Mouse (Mus musculus): ENCODE data around the gene Mier3.
A peak's percentile ranks its signal among the peaks of the same experiment; 100 is the strongest.
"Not testable (repeated sequence)": the region's sequence is repeated elsewhere in the genome, so short reads cannot be mapped to it uniquely, and the experiment has no call there.

Gene Mier3

DNA sequence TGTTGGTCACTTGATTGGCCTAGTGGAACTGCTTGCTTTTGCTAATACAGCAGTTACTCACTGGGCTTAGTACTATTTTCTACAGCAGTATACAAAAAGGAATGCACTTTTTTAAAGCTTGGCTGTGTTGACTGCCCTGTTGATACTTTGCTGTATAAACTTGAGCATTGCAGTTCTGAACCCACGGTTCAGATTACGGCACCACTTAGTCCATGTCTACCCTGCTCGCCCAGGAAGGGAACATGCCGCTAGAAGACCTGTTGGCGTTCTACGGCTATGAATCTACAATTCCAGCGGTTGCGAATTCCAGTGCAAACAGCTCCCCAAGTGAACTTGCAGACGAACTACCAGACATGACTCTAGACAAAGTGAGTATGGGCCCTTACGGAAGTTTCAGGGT is 22.6 kb downstream of the Mier3 start:
- peak; percentile 30 for DNase-seq (ENCODE audit: low read depth, low spot score)

DNA sequence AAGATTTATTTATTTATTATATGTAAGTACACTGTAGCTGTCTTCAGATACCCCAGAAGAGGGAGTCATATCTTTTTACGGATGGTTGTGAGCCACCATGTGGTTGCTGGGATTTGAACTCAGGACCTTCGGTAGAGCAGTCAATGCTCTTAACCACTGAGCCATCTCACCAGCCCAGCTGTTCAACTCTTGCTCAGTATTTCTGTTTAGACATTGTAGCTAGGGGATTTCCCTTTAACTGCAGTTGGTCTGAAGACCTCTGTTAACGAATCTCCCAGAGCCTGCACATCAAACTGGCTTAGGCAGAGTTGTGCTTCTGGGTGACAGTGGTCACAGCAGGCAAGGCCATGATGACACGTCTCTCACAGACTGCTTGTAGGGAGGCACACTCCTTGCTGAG is 23.2 kb downstream of the Mier3 start:
- DNase-seq (ENCODE audit: low read depth, low spot score) = not testable (repeated sequence)

DNA sequence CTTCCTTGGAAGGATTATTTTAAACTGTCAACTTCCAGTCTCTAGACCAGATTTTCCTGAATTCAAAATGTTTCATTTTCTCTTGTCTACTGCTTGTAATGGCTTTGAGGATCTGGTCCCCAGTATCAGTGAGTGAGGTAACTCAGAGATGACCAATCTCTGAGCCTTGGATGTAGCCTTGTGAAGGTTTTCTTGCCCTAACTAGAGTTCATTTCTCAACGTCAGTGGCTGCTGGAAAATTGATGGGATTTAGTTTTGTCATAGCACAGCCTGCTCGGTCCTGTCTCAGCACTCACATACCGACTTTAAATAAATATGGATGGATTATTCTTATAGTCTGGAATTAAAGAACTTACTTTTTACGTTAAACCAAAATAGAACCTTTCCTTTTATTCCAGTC is 29.8 kb downstream of the Mier3 start:
- no peak for DNase-seq (ENCODE audit: low read depth, low spot score)

DNA sequence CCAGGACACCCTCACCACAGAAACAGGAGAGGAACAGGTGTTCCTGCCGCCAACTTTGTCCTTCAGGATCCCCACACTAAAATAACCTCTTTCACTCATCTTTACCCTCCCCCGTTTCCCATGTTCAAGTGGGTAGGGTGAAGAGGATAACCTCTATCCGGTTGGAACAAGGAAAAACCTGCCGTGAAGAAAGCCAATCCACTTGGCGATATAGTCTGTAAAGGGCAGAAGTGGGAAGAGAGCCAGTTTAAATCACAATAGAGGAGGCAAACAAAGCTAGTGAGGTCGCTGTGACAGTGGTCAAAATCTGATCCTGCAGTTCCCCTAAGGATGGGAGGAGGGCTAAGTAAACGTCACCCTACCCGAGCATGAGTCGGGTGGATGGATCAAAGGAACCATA is 38.9 kb downstream of the Mier3 start:
- DNase-seq (ENCODE audit: low read depth, low spot score) = peak; percentile 72

DNA sequence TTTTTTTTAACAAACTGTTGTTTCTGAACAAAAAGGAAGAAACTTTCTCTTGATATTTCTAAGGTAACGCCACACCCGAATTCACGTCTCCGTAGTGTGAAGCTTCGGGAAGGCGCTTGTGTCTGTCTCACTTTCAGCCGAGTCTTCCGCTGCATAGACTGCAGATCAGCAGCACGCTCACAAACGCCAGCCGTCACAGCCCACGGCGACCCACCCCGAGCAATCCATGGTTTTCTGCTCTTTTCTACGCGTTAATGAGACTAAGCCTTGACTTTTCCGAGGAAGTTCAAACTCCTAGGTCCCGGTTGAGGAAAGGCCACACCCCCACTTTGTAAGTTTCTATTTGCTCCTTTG is 44.0 kb downstream of the Mier3 start:
- no peak for DNase-seq (ENCODE audit: low read depth, low spot score)

DNA sequence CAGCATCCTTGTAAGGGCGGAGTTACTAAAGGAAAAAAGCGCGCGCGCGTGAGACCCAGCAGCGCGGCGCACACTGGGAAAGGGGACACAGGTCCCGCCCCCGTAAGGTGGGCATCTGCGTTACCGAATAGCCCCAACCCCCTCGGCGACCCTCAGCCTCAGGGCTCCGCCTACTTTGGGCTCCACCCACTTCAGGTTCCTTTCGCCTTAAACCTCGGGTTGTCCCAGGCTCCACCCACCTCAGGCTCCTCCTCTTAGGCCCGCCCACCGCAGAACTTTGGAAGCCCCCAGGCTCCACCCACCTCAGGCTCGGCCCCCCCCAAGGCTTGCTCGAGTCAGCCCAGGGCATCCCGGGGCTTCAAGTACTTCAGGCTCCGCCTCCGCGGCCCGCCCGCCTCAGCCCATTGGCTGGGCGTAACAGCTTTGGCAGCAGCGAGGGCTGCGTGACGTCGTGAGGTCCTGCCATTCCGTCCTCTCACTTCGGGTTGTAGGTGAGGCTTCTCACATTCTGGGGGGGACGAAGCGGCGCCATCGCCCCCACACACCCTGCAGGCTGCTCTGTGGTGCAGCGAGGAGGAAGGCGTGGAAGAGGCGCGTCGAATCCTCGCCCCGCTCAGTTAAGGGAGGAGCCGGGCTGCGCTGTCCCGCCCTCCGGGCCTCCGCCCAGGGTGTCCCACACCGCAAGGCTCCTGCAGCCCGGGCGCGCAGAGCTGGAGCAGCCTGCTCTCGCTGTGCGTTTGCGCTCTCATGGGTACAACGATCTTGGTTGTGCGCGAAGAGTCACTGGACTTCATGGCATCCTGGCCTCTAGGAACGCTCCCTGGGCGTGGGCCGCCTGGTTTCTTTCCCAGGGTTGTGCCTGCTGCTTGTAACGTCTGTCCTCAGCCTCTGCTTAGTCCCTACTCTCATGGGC is 44.6 kb downstream of the Mier3 start:
- peak; percentile 99 for DNase-seq (ENCODE audit: low read depth, low spot score)

DNA sequence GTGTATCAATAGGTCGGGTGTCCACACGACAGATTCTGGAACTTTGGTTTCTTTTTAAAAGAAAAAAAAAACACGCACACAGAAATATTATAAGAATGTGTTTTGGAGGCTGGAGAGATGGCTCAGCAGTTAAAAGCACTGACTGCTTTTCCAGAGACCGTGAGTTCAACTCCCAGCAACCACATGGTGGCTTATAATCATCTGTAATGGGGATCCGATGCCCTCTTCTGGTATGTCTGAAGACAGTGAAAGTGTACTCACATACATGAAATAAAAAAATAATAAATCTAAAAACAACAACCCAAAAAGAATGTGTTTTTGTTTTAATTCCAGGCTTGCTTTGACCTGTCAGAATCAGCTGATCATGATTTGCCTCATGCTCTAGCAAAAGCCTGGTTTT is 46.1 kb downstream of the Mier3 start:
- no peak for DNase-seq (ENCODE audit: low read depth, low spot score)

DNA sequence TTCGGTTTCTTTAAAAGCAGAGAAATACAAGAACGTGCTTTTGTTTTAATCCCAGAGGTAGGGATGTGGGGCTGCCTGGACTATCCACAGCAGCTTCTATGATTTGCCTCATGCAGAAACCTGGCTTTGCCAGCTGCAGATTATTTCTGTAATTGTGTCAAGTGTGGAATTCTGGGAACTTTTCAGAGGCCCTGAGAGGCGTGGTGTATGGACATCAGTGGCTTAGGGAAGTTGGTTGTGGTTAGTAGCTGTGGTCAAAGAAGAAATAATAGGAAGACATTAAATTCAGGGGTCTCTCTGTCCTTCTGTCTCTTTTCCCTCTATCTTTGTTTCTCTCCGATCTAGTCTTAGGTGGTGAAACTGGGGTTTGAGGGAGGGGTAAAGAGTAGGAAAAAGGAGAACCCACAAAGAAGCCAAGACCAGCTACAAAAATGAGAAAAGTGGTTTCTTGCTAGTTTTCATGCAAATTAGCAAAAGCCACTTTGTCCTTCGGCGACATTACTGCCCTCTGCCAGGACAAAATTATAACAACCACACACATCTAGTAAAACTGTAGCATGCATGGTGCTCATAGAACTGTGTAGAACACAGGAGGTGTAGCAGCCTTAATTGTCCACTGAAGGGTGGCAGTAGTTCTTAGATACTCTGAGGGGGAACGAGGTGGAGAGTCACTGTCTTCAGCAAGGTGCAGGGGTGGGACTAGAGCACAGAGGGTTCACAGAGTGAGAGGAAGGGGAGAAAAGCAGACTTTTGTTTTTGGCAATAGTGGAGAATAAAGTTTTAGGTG is 60.6 kb downstream of the Mier3 start:
- no peak for DNase-seq (ENCODE audit: low read depth, low spot score)

DNA sequence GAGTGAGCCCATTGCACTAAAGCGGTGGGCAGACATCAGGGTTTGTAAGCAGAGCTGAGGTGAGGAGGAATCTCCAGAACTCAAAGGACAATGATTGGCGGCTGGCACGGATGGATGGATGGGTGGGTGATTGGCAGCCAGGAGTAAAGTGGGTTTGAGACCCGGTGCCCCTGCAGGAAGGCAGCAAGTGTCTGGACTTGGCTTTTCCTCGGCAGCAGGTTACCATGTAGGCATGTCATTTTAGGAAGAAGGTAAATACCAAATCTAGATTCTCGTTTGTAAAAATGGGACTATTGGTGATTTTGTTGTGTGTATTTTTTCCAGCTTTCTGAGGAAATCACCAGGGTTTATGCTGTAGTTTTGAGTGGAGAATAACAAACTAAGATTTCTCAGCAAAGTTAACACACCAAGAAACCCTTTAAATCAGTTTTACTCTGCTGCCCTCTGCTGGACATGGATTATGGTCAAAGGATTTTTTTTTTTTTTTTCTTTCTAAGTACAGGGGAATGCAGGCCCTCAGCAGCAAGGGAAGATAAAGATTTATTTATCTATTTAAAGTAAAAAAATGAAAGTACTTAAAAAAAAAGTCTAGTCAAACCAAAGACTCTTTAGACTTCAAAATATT is 61.3 kb downstream of the Mier3 start:
- peak; percentile 66 for DNase-seq (ENCODE audit: low read depth, low spot score)

DNA sequence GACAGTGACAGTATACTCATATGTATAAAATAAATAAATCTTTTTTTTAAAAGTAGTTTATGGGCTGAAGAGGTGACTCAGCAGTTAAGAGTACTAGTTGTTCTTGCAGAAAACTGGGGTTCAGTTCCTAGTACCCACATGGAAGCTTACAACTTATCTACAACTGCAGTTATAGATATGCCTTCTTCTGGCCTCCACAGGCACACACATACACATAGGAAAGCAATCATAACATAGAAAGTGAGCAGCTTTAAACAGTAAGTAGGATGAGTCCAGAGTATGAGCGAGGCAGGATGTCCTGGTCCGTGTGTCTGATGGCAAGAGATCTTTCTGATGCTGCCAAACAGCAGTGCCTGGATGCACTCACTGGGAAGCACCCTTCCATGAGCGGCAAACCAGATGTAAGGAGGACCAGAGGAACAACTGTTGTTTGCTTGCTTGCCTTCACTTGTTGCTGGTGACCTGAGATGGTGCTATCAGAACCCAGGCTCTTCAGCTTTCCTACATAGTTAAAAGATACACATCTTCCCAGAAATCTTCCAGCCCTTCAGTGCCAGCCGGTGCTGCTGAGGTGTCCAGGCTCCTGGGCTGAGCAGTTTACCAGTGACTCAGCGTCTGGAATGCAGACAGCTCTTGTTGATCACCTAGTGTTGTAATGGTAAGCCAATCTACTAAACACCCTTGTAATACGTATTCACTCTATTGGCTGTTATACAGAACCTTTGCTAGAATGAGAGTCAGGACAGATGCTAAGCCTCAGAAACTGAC is 63.6 kb downstream of the Mier3 start:
- DNase-seq (ENCODE audit: low read depth, low spot score) = no peak

DNA sequence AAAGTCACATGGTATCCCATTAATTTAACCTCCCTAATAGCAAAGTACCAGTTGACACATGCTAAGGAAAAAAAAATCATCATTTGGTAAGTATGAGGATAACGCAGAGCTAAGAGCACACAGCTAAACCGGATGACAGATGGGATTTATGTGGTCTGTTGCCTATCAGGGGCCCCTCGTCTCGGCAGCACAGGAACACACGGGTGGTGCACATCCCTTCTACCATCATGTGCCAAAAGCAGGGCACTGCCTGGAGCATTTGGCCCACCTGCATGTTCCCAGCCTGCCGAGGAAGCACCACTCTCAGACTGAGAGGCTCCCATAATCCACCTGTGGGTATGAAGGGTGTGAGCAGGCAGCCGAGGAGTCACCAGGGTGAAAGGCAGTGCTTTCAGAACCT is 64.4 kb downstream of the Mier3 start:
- DNase-seq (ENCODE audit: low read depth, low spot score) = no peak

DNA sequence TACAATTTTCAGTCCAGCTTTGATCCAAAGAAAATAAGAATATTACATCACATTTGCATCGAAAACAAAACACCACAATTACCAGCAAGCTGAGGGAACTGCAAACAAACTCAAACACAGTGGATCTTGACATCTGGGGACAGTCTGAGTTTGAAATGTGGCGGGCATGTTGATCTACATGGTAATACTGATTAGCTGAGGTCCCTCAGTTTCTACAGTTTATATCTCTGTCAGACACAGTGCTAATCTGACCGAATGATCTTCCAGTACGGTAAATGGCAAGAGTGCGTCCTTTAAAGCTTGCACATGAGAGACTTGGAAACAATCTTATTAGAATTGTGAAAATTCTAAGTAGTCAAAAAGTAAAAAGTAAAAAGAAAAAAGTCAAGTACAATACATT is 66.1 kb downstream of the Mier3 start:
- no peak for DNase-seq (ENCODE audit: low read depth, low spot score)

DNA sequence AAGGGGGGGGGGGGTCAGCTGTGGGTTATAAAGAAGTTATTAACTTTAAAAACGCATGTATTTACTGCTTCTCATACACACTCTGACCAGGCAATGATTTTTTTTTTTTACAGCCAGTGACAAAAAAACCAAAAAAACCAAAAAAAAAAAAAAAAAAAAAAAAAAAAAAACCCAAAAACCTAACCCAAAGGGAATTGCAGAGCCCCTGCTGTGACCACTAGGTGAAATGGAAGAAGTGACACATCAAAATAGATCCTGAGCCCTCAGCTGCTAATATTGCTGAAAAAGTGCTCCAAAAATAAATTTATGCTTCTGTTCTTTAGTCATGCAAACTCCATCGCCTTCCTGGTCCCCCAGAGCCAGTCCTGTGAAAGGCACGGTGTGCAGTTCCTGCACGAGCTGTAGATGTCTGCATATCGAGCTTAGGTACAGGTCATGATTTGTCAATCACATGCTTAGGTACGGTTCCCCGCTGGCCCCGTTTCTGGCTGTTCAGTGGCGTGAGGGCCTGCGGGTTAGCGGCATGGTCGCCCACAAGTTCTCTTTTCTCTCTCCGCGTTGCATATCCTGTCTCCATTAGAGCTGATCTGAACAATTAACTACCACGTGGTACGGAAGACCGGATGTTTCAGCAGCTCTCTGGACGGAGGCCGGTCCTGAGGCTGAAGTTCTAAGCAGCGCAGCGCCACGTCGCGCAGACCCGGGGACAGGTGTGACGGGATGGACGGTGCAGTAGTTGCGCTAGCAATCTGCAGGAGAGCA is 67.7 kb downstream of the Mier3 start:
- DNase-seq (ENCODE audit: low read depth, low spot score) = peak; percentile 79

DNA sequence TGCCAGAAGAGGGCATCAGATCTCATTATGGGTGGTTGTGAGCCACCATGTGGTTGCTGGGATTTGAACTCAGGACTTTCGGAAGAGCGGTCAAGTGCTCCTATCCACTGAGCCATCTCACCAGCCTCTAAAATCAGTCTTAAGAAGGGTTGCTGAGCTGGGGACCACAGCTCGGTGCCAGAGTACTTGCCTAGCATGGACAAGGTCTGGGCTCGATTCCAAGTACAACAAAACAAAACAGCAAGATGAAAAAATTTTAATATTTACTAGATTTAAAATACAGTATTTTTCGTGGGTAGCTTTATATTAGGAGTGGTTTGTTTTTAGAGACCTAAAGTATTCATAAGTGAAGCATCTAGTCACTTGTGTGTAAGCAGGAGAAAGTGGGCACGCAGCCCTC is 72.5 kb downstream of the Mier3 start:
- DNase-seq (ENCODE audit: low read depth, low spot score) = no peak

DNA sequence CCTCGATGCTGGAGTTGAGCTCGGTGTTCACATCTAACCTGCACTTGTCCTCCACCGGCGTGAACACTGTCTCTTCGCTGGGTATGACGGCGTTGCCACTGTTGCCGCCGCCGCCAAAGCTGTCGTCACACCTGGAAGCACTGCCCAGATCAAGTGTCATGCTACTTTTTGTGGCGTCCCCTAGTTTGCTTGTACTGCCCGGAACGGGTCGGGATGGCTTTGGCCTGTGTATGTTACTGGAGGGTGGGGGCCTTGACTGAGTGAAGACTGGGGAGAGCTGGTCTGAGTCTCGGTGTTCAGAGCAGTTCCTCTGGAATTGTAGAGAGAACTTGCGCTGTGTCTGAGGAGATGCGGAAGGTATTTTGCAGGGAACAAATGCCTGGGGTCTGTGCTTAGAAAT is 74.6 kb downstream of the Mier3 start:
- DNase-seq (ENCODE audit: low read depth, low spot score) = no peak

DNA sequence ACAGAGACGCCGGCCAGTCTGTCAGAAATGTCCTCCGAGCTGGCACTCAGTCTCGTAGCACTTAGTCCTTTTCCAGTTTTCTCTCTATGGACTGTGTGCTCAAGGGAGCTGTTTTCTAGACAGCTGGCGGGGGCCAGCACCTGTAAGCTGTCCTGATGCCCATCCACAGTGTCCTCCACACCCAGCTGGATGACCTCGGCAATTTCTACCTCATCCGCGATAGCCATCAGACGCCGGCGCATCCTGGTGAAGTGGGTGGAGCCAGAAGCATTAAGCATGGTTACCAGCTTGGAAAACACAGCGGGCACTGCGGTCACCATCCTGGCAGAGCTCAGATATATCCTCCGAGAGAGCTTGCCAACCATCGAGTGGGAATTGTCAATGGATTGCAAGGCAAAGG is 75.2 kb downstream of the Mier3 start:
- no peak for DNase-seq (ENCODE audit: low read depth, low spot score)

DNA sequence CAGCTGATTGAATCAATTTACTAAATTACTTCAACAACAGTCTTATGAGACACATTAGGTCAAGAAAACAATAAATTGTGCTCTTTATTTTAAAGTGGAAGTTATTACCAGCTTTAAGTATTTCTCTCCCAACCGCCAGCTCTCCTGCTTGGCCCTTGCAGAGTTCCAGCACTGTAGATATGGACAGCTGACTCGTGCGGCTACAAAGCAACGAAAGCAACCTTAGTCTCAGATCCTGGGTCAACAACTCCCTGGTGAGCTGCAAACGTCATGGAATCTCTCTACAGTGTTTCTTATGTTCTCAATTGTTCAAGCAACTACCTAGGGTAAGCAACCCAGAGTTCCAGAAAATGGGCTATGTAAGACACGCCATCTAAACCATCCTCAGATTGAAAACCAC is 76.2 kb downstream of the Mier3 start:
- peak; percentile 28 for DNase-seq (ENCODE audit: low read depth, low spot score)

DNA sequence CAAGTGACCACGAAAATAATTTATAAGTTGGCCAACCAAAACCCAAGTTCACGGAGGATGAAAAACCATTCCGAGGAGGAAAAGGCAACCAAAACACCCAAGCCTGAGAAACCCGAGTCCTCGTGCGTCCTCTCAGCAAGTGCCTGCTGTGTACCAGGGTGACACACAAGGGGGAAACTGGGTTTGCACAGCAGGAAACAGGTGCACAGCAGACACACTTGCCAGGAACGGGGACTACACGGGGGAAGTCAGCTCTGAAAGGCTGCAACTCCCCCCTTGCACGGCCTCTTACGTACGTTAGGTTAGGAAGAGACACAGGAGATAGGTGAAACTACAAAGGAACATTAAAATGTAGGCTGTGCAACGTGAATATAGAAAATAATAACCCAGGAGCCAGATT is 81.7 kb downstream of the Mier3 start:
- DNase-seq (ENCODE audit: low read depth, low spot score) = no peak
